Comparison of ENCODE assay signal across 9 mouse cellular contexts in genomic region chr4:145233487-145234228, GRCm38 (mm10). TPM values are rescaled to one million over a fixed set of nuclear protein-coding genes. Genes with fewer than 3 reads are reported as not detected.
A peak's percentile ranks its signal among the peaks of the same experiment; 100 is the strongest.
DNase-seq lines count a peak whose midpoint lies in the region; ATAC-seq and TF ChIP-seq lines count a peak whose summit lies in the region.
"Had no signal": no experiment of that assay in that cellular context is flagged by ENCODE, and none has a peak within 500 bp of the region (broad histone marks: within the 10 kb centered on the region; RNA-seq: fewer than 3 reads in every experiment).

No protein-coding gene starts in this region.

- H3K4me3 ChIP-seq in spleen, adult 2 months (ENCODE audit: extremely low read depth, insufficient read depth, insufficient read length): no peak overlapping the region
- H3K4me3 ChIP-seq in liver, embryonic 16.5 days (ENCODE audit: low read depth, low read length): no peak overlapping the region
- H3K4me3 ChIP-seq in stomach, embryonic 16.5 days (replicated peaks; ENCODE audit: low read length): no peak overlapping the region
- no peak overlapping the region for H3K4me3 ChIP-seq in midbrain, embryonic 15.5 days
- H3K4me3 ChIP-seq: embryonic facial prominence, embryonic 13.5 days had no signal

- H3K4me1 ChIP-seq in spleen, adult 2 months (ENCODE audit: control insufficient read depth, insufficient read depth, insufficient read length): peaks cover 44% of the 10 kb centered on the region; the same call in 1 of the 2 replicates
- H3K4me1 ChIP-seq in liver, embryonic 16.5 days (ENCODE audit: control insufficient read depth, low read depth, low read length): peaks cover 6% of the 10 kb centered on the region
- H3K4me1 ChIP-seq in stomach, embryonic 16.5 days (ENCODE audit: control insufficient read depth, insufficient read depth, low read length): 0 out of 2 replicates have a peak, but pooled peaks cover 3% of the 10 kb centered on the region
- H3K4me1 ChIP-seq in midbrain, embryonic 15.5 days: no peaks in the 10 kb centered on the region
- H3K4me1 ChIP-seq: embryonic facial prominence, embryonic 13.5 days had no signal

- 26% methylated on average over 3 of the region's 3 CpGs for WGBS in spleen, adult 2 months
- WGBS in liver, embryonic 16.5 days (ENCODE audit: insufficient replicate concordance): 27% methylated on average over 3 of the region's 3 CpGs
- 44% methylated on average over 3 of the region's 3 CpGs for WGBS in stomach, embryonic 16.5 days
- WGBS in midbrain, embryonic 15.5 days: 27% methylated on average over 3 of the region's 3 CpGs

- H3K36me3 ChIP-seq in spleen, adult 2 months (ENCODE audit: control insufficient read depth, insufficient read depth, low read length): no peaks in the 10 kb centered on the region
- H3K36me3 ChIP-seq in liver, embryonic 16.5 days (ENCODE audit: control insufficient read depth, insufficient read depth): no peaks in the 10 kb centered on the region
- H3K36me3 ChIP-seq in stomach, embryonic 16.5 days (ENCODE audit: control insufficient read depth, insufficient read depth, low read length): no peaks in the 10 kb centered on the region
- no peaks in the 10 kb centered on the region for H3K36me3 ChIP-seq in midbrain, embryonic 15.5 days (replicated peaks)
- H3K36me3 ChIP-seq: embryonic facial prominence, embryonic 13.5 days had no signal

- no peaks in the 10 kb centered on the region for H3K9me3 ChIP-seq in liver, embryonic 16.5 days (replicated peaks; ENCODE audit: control insufficient read depth, low read length)
- H3K9me3 ChIP-seq in stomach, embryonic 16.5 days (replicated peaks; ENCODE audit: control insufficient read depth, low read length): no peaks in the 10 kb centered on the region
- no peaks in the 10 kb centered on the region for H3K9me3 ChIP-seq in midbrain, embryonic 15.5 days
- H3K9me3 ChIP-seq: embryonic facial prominence, embryonic 13.5 days had no signal

- TF ChIP-seq POLR2A in spleen, adult 2 months (IDR thresholded peaks at IDR 0.05; ENCODE audit: low read depth, low read length): no peak

- peak; percentile 76 for ATAC-seq in granulocyte monocyte progenitor cell, adult 5-6 weeks (replicated peaks; ENCODE audit: poor library complexity, severe bottlenecking)
- peak; percentile 47 for ATAC-seq in liver, embryonic 16.5 days (ENCODE audit: low read depth)
- no peak for ATAC-seq in stomach, embryonic 16.5 days (ENCODE audit: insufficient read depth, low FRiP score)
- ATAC-seq in midbrain, embryonic 15.5 days (replicated peaks): no peak

- no peak overlapping the region for H3K9ac ChIP-seq in liver, embryonic 16.5 days (ENCODE audit: low read depth, low read length)
- H3K9ac ChIP-seq in stomach, embryonic 16.5 days (ENCODE audit: low read length): no peak overlapping the region
- no peak overlapping the region for H3K9ac ChIP-seq in midbrain, embryonic 15.5 days
- H3K9ac ChIP-seq: embryonic facial prominence, embryonic 13.5 days had no signal

- H3K27me3 ChIP-seq in spleen, adult 2 months (ENCODE audit: control insufficient read depth, insufficient read depth, low read length): no peaks in the 10 kb centered on the region
- no peaks in the 10 kb centered on the region for H3K27me3 ChIP-seq in liver, embryonic 16.5 days (ENCODE audit: control insufficient read depth, insufficient read depth, low read depth, low read length)
- H3K27me3 ChIP-seq in stomach, embryonic 16.5 days (ENCODE audit: control insufficient read depth, insufficient read depth, low read length): no peaks in the 10 kb centered on the region
- H3K27me3 ChIP-seq in midbrain, embryonic 15.5 days (replicated peaks): no peaks in the 10 kb centered on the region
- H3K27me3 ChIP-seq: embryonic facial prominence, embryonic 13.5 days had no signal

- H3K27ac ChIP-seq in spleen, adult 2 months (ENCODE audit: insufficient read depth, low read length): peak overlapping the region; percentile 80
- H3K27ac ChIP-seq in liver, embryonic 16.5 days (ENCODE audit: low read length): peak overlapping the region; percentile 53
- H3K27ac ChIP-seq in stomach, embryonic 16.5 days (ENCODE audit: low read length): peak overlapping the region; percentile 50
- H3K27ac ChIP-seq in midbrain, embryonic 15.5 days: no peak overlapping the region
- H3K27ac ChIP-seq: embryonic facial prominence, embryonic 13.5 days had no signal

- H3K4me2 ChIP-seq in liver, embryonic 16.5 days (ENCODE audit: low read depth, low read length): no peak overlapping the region
- no peak overlapping the region for H3K4me2 ChIP-seq in stomach, embryonic 16.5 days (ENCODE audit: low read depth, low read length)
- no peak overlapping the region for H3K4me2 ChIP-seq in midbrain, embryonic 15.5 days
- H3K4me2 ChIP-seq: embryonic facial prominence, embryonic 13.5 days had no signal

- no peak for DNase-seq in spleen, adult 2 months (ENCODE audit: low read depth in 1 of 2, low spot score in 2 of 2)
- DNase-seq in spleen, postnatal 14 days (ENCODE audit: low spot score in 2 of 2): no peak
- no peak for DNase-seq in thymus, postnatal 4 days
- no peak for DNase-seq in kidney, postnatal 36 days

- TF ChIP-seq CTCF in spleen, adult 2 months (IDR thresholded peaks at IDR 0.05; ENCODE audit: extremely low read depth, insufficient read depth, insufficient read length, insufficient replicate concordance): no peak

RNA-seq across cellular contexts. Expression of gene Tnfrsf1b, which starts 13.0 kb away (rescaled TPM):
- polyA plus RNA-seq in spleen, adult 2 months (2012; rRNA removed): 45.9 and 63.4 TPM in 2 replicates
- 41.1 and 42.9 TPM in 2 replicates for total RNA-seq in granulocyte monocyte progenitor cell, adult 5-6 weeks (2014; fragmentation: Nextera tagmentation)
- 33.8 and 37.0 TPM in 2 replicates for total RNA-seq in granulocyte monocyte progenitor cell, adult 5-6 weeks (2017)
- polyA plus RNA-seq in liver, embryonic 16.5 days (2015; fragmentation: Nextera tagmentation; extraction: Ambion mirVana): 8.8 and 10.3 TPM in 2 replicates
- 7.9 and 8.3 TPM in 2 replicates for polyA plus RNA-seq in stomach, embryonic 16.5 days (2015; fragmentation: Nextera tagmentation; extraction: Ambion mirVana)
- polyA plus RNA-seq in midbrain, embryonic 15.5 days (2015; fragmentation: Nextera tagmentation; extraction: Ambion mirVana): 3.1 and 4.3 TPM in 2 replicates

RNA-seq across cellular contexts. Expression of gene Vps13d, which starts 38.9 kb away (rescaled TPM):
- polyA plus RNA-seq in spleen, adult 2 months (2012; rRNA removed): 10.2 and 12.1 TPM in 2 replicates
- total RNA-seq in granulocyte monocyte progenitor cell, adult 5-6 weeks (2014; fragmentation: Nextera tagmentation): 21.4 and 26.1 TPM in 2 replicates
- 37.3 and 41.3 TPM in 2 replicates for total RNA-seq in granulocyte monocyte progenitor cell, adult 5-6 weeks (2017)
- 2.9 and 3.7 TPM in 2 replicates for polyA plus RNA-seq in liver, embryonic 16.5 days (2015; fragmentation: Nextera tagmentation; extraction: Ambion mirVana)
- 9.3 and 9.5 TPM in 2 replicates for polyA plus RNA-seq in stomach, embryonic 16.5 days (2015; fragmentation: Nextera tagmentation; extraction: Ambion mirVana)
- polyA plus RNA-seq in midbrain, embryonic 15.5 days (2015; fragmentation: Nextera tagmentation; extraction: Ambion mirVana): 9.6 and 11.1 TPM in 2 replicates

Comparison
In these comparisons a context has a peak if more than half of its experiments do, and no peak if none do; other contexts are left out.
1. ATAC-seq: peak in granulocyte monocyte progenitor cell, adult 5-6 weeks (single experiment) and liver, embryonic 16.5 days (single experiment); none in stomach, embryonic 16.5 days (single experiment) and midbrain, embryonic 15.5 days (single experiment).